Mouse (Mus musculus) G1E (cell line): ENCODE results near the gene Slc24a3.

ENCODE experiments used
- CTCF ChIP-seq: IDR thresholded peaks from 2 replicates; pipeline ENCODE4 v1.5.1; 2012; ENCODE audit warnings: low read depth, low read length, inconsistent platforms, mixed read lengths
- GATA1 ChIP-seq: IDR thresholded peaks from 2 replicates; pipeline ENCODE4 v1.6.1; 2012; ENCODE audit warnings: borderline replicate concordance, low read length, inconsistent platforms, mixed read lengths
- TAL1 ChIP-seq: conservative IDR thresholded peaks from 2 replicates; pipeline ENCODE4 v1.6.1; 2012; ENCODE audit warnings: low read depth, low read length, inconsistent platforms, mixed read lengths

DNA sequence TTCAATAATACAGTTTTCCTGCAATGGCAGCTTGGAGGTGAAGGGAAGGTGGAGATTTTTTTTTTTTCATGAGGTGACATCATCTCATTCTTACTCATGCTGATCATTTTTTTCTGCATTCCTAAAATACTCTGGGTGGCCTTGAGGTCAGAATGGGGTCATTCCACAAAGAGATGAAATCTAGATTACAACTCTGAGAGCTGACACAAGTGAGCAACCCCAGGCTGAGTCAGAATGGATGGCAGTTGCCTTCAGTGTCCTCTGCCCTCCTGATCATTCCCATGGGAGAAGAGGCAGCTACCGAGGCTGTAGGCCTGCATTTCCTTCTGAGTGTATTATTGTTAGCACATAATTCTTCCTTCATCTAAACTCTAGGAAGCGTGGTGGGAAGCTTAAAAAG, 116.2 kb downstream of the Slc24a3 start:
- TF ChIP-seq CTCF (no peak), GATA1 (no peak), TAL1 (no peak)
